Mouse (Mus musculus) heart, adult 8-10 months (tissue): ENCODE data around the gene Eno3. TPM values are rescaled to one million over a fixed set of nuclear protein-coding genes. Genes with fewer than 3 reads are reported as not detected.

Source experiments
- DNase-seq: peaks from one replicate; pipeline ENCODE4 v3.0.0; 2022; ENCODE audit warnings: low spot score
- total RNA-seq, 4 experiments: library from RNA; stranded (reverse); gene quantifications; 2 replicates each; pipeline ENCODE4 v1.2.4; 2022

The Eno3 gene
- total RNA-seq, 4 experiments from 2014 or later = 1,693 to 1,917 (median 1,770) TPM

GRCm38 (mm10) chr11:70681897-70682581 is 25.0 kb downstream of the Eno3 start:
- no peak for DNase-seq

GRCm38 (mm10) chr11:70683640-70684039 is 26.6 kb downstream of the Eno3 start:
- DNase-seq = no peak

GRCm38 (mm10) chr11:70686901-70687566 is 30.0 kb downstream of the Eno3 start:
- DNase-seq = no peak

- peak; percentile 92 for DNase-seq
Measured at GRCm38 (mm10) chr11:70687601-70688199, 30.7 kb downstream of the Eno3 start, which contains the start of gene Camta2. Gene Camta2, minus strand, starts transcription at chr11:70688105.

GRCm38 (mm10) chr11:70688372-70688771 is 31.4 kb downstream of the Eno3 start:
- DNase-seq = no peak

GRCm38 (mm10) chr11:70689578-70689977 is 32.6 kb downstream of the Eno3 start:
- DNase-seq = no peak

- no peak for DNase-seq
Measured at GRCm38 (mm10) chr11:70693504-70693903, 36.5 kb downstream of the Eno3 start.

GRCm38 (mm10) chr11:70697376-70697775 is 40.4 kb downstream of the Eno3 start:
- DNase-seq = no peak

GRCm38 (mm10) chr11:70699051-70699450 is 42.0 kb downstream of the Eno3 start:
- DNase-seq = no peak

- DNase-seq = peak; percentile 95
Measured at GRCm38 (mm10) chr11:70699722-70700556, 42.9 kb downstream of the Eno3 start, which contains the start of the genes Inca1 and Kif1c. Gene Inca1, minus strand, starts transcription at chr11:70700155. Gene Kif1c, plus strand, starts transcription at chr11:70700548.

GRCm38 (mm10) chr11:70700613-70701012 is 43.6 kb downstream of the Eno3 start:
- DNase-seq = peak; percentile 77

- no peak for DNase-seq
Measured at GRCm38 (mm10) chr11:70701221-70701955, 44.4 kb downstream of the Eno3 start.

- DNase-seq = no peak
Measured at GRCm38 (mm10) chr11:70701984-70702733, 45.2 kb downstream of the Eno3 start.

GRCm38 (mm10) chr11:70702781-70703180 is 45.8 kb downstream of the Eno3 start:
- peak; percentile 64 for DNase-seq

GRCm38 (mm10) chr11:70706127-70706526 is 49.1 kb downstream of the Eno3 start:
- DNase-seq = no peak

- DNase-seq = no peak
Measured at GRCm38 (mm10) chr11:70711026-70711425, 54.0 kb downstream of the Eno3 start.
